Mouse (Mus musculus): ENCODE results near the gene Dnase2b. TPM values are rescaled to one million over a fixed set of nuclear protein-coding genes. Genes with fewer than 3 reads are reported as not detected.

Gene Dnase2b
- polyA plus RNA-seq, 1 experiment from 2014 or later: not detected

DNA sequence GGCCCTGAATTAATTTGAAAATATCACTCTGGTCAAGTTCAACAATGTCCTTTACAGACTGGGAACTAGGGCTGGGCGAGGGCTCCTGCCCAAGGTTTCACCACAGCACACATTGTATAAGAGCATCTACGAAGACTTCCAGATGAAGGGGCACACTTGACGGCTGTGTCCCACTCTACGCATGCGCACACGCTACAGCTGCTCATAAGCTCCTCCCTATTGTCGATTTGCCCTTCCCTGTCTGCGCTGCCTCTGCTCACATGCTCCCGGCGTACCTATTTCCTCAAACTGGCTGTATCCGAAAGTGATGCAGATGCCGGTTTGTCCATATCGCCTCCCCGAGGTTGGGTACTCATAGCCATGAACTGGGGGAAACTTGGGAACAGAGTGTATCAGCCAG, 28.8 kb downstream of the Dnase2b start:
- Histone ChIP-seq H3K27me3 (no peaks in the 10 kb centered on the region), H3K4me2 (replicated peaks) (no peak overlapping the region), H3K9ac (no peak overlapping the region), H3K4me1 (peaks cover 5% of the 10 kb centered on the region; the same call in 1 of the 2 replicates), H3K9me3 (no peaks in the 10 kb centered on the region), H3K27ac (no peak overlapping the region), H3K36me3 (no peaks in the 10 kb centered on the region), H3K4me3 (no peak overlapping the region)
- no peak for ATAC-seq (ENCODE audit: low FRiP score, low read depth)
- WGBS: 95% methylated on average over 14 of the region's 14 CpGs

DNA sequence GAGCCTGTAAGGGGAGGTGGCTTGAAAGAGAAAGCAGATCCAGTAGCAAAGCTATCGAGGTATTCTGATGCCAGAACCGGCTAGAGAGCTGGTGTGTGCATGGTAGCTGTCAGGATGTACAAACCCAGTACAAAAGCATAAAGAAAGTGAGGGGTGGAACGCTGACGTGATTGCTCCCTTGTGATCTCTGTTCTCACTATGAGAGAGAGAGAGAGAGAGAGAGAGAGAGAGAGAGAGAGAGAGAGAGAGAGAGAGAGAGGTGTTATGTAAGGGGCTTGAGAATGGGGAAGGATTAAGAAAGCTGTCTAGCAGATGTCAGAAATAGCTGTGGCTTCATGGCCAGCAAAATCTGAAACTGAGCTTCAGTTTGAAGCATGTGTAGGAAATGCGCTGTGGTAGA, 31.5 kb downstream of the Dnase2b start:
- WGBS: 56% methylated on average over 5 of the region's 5 CpGs
- no peak overlapping the region for H3K4me2 ChIP-seq (replicated peaks)
- no peaks in the 10 kb centered on the region for H3K27me3 ChIP-seq
- no peak overlapping the region for H3K9ac ChIP-seq
- ATAC-seq (ENCODE audit: low FRiP score, low read depth): no peak
- no peak overlapping the region for H3K4me3 ChIP-seq
- no peaks in the 10 kb centered on the region for H3K4me1 ChIP-seq
- H3K9me3 ChIP-seq: no peaks in the 10 kb centered on the region
- H3K27ac ChIP-seq: no peak overlapping the region
- H3K36me3 ChIP-seq: no peaks in the 10 kb centered on the region

DNA sequence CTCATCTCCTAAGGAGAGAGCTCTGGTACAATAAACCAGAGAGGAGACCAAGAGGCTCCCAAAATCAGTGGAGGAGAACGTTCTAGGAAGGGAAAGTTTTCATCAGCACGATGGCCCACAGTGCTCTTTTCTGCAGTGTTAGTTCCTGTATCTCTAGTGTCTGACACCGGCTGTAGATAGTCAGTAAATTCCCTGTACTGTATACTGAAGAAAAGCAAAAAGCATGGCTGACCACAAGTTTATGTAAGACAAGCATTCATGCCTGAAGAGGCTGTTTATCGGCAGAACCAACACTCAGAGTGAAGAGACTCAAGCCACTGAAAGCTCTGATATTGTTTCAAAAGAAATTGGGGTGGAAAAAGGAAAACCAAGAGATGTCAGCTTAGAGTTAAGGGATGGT, 31.9 kb downstream of the Dnase2b start:
- H3K4me3 ChIP-seq: no peak overlapping the region
- H3K27me3 ChIP-seq: no peaks in the 10 kb centered on the region
- WGBS: 87% methylated on average over 4 of the region's 4 CpGs
- no peaks in the 10 kb centered on the region for H3K36me3 ChIP-seq
- H3K9me3 ChIP-seq: no peaks in the 10 kb centered on the region
- H3K4me1 ChIP-seq: no peaks in the 10 kb centered on the region
- H3K9ac ChIP-seq: no peak overlapping the region
- no peak overlapping the region for H3K4me2 ChIP-seq (replicated peaks)
- no peak overlapping the region for H3K27ac ChIP-seq
- no peak for ATAC-seq (ENCODE audit: low FRiP score, low read depth)

DNA sequence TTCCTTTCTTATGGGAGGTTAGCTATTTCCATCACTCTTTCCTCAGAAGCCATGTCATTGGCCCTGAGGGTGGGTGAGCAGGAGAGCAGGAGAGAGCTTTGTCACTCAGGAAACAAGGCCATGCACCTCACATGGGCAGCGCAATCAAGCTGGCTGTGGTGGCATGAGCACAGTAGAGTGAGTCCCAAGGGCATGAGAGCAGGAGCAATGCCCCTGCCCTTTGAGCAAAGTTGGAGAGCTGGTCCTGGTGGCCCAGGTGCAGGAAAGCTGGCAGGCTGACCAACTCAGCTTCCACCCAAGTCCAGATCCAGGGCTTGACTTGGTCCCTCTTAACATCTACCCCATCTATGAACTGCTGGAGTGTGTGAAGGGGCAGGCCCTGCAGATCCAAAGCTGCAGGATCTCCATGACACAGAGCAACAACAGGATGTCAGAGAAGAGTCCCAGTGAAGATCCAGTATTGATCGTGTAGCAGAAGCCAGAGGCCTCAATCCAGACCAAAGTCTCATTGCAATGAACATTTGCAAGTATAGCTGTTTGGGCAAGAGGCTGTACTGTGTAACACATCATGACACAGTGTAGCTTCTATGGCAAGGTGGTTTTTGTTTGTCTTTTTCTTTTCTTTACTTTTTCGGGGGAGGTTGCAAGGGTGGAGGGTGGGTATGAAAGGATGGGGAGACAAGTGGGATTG, 35.2 kb downstream of the Dnase2b start:
- no peak overlapping the region for H3K9ac ChIP-seq
- H3K27ac ChIP-seq: no peak overlapping the region
- no peaks in the 10 kb centered on the region for H3K9me3 ChIP-seq
- no peak overlapping the region for H3K4me2 ChIP-seq (replicated peaks)
- no peaks in the 10 kb centered on the region for H3K36me3 ChIP-seq
- H3K27me3 ChIP-seq: no peaks in the 10 kb centered on the region
- WGBS: 86% methylated on average over 3 of the region's 3 CpGs
- ATAC-seq (ENCODE audit: low FRiP score, low read depth): no peak
- no peaks in the 10 kb centered on the region for H3K4me1 ChIP-seq
- no peak overlapping the region for H3K4me3 ChIP-seq

DNA sequence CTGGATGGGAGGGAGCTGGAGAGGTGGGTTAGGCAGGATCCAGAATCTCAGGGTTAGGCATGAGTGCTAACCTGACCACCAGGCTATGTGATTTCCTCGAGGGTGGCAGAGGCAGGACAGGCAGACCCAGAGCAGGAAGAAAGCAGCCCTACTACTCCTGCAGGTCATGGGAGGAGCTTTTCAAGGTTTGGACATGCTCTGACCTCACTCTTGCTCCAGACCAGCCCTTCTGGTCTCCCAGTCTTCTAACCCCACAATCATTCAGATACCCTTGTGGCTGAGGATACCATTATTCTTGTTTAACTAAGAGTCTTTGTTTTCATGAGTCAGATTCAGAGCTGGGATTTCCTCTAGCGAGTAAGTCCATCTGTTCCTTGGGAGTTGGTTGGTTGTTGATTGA, 37.8 kb downstream of the Dnase2b start:
- Histone ChIP-seq H3K36me3 (no peaks in the 10 kb centered on the region), H3K27ac (no peak overlapping the region), H3K4me3 (no peak overlapping the region), H3K9ac (no peak overlapping the region), H3K4me1 (no peaks in the 10 kb centered on the region), H3K4me2 (replicated peaks) (no peak overlapping the region), H3K9me3 (no peaks in the 10 kb centered on the region), H3K27me3 (no peaks in the 10 kb centered on the region)
- no peak for ATAC-seq (ENCODE audit: low FRiP score, low read depth)
- WGBS: 70% methylated on average over 2 of the region's 2 CpGs

DNA sequence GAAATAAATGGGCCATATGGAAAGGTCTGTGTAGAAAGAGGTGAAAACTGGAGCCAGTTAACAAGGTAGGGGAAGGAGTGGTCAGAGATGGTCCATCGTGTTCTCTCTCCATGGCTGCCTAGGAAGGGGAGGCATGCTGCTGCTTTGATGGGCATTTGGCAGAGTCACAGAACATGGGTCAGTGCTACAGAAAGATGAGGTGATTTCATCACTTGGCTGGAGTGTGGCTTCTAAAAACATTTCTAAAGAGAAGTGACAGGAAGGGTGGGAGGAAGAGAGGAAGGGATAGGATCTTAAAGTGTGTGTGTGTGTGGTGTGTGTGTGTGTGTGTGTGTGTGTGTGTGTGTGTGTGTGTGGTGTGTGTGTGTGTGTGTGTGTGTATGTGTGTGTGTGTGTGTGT, 44.1 kb downstream of the Dnase2b start:
- 69% methylated on average over 1 of the region's 1 CpGs for WGBS

DNA sequence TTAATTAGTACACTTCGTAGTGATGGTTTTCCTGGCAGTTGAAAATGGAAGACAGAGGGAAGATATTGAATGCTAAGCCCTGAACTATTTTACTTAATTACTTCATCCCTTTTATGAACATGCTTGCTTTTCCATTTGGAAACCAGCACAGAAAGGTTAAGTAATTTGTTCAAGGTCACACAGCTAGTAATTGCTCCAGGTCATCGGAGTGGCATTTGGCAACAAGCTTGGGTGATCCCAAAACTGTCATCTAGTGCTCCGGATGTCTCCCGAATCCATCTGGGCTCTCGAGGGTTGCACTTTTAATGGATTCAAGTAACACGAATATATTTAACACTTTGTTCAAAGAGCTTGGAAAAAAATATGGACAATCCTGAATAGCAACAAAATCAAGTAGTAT, 44.5 kb downstream of the Dnase2b start:
- Histone ChIP-seq H3K9ac (no peak overlapping the region), H3K4me3 (no peak overlapping the region), H3K9me3 (no peaks in the 10 kb centered on the region), H3K27ac (no peak overlapping the region), H3K36me3 (no peaks in the 10 kb centered on the region), H3K4me1 (no peaks in the 10 kb centered on the region), H3K4me2 (replicated peaks) (no peak overlapping the region), H3K27me3 (no peaks in the 10 kb centered on the region)
- 83% methylated on average over 6 of the region's 6 CpGs for WGBS
- no peak for ATAC-seq (ENCODE audit: low FRiP score, low read depth)

More for the DNA sequence above, 44.1 kb downstream of the Dnase2b start:
- Histone ChIP-seq H3K9me3 (no peaks in the 10 kb centered on the region), H3K4me2 (replicated peaks) (no peak overlapping the region), H3K9ac (no peak overlapping the region), H3K4me1 (no peaks in the 10 kb centered on the region), H3K4me3 (no peak overlapping the region), H3K27ac (no peak overlapping the region), H3K36me3 (no peaks in the 10 kb centered on the region), H3K27me3 (no peaks in the 10 kb centered on the region)
- ATAC-seq (ENCODE audit: low FRiP score, low read depth): no peak

DNA sequence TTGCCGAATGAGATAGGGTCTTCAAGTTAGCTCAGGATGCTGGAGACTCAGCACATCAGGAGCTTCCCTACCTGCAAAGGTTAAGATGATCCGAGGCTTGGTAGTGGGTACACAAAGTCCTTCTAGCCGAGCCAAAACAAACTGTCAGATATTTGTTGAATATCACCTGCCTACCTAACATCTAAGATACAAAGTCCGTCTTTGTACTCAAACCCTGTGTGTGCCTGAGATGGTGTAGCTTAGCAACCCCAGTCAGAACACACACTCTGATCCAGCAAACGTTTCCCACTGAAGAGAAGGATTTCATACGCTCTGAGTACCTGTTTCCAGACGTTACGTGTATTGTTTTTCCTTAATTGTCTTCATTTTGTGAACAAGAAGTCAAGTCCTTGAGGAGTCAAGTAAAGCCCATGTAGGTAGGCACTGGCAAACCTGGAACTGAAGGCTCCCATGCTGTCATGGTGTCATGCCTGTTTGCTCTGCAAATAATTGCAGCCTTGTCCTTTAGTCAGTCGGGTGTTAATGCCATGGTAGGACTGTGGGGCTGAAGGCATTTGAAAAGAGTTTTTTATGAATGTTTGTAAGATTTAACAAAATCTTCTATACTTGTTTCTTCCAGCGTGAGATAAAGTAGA, 45.1 kb downstream of the Dnase2b start, which contains the start of gene Uox:
Gene Uox (plus strand): TSS at position 279 of the 635 bp plus-strand sequence.
- Histone ChIP-seq H3K4me1 (no peaks in the 10 kb centered on the region), H3K36me3 (no peaks in the 10 kb centered on the region), H3K9me3 (no peaks in the 10 kb centered on the region), H3K27me3 (no peaks in the 10 kb centered on the region), H3K4me2 (replicated peaks) (no peak within 1 kb of the TSS), H3K27ac (no peak within 1 kb of the TSS), H3K9ac (no peak within 1 kb of the TSS), H3K4me3 (no peak within 1 kb of the TSS)
- 88% methylated on average over 10 of the region's 10 CpGs for WGBS
- ATAC-seq (ENCODE audit: low FRiP score, low read depth): no peak

DNA sequence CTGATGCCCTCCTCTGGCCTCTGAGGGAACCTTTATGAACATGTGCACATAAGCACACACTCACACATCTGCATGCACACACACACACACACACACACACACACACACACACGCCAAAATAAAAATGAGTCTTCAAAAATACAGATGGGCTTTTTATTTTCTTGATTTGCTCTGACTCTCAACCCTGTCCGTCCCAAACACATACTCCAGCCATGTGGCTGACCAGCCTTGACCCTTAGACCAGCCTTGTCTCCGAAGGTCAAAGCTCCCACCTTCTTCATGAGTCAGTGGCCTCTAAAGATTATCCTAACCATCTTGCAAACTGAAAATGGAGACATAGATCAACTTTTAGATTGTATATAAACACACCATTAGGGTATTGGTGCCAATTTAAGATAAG, 45.8 kb downstream of the Dnase2b start:
- no peak overlapping the region for H3K27ac ChIP-seq
- no peaks in the 10 kb centered on the region for H3K36me3 ChIP-seq
- no peak for ATAC-seq (ENCODE audit: low FRiP score, low read depth)
- H3K4me1 ChIP-seq: no peaks in the 10 kb centered on the region
- no peaks in the 10 kb centered on the region for H3K9me3 ChIP-seq
- no peak overlapping the region for H3K4me3 ChIP-seq
- H3K4me2 ChIP-seq (replicated peaks): no peak overlapping the region
- no peak overlapping the region for H3K9ac ChIP-seq
- WGBS: 89% methylated on average over 3 of the region's 3 CpGs
- H3K27me3 ChIP-seq: no peaks in the 10 kb centered on the region

DNA sequence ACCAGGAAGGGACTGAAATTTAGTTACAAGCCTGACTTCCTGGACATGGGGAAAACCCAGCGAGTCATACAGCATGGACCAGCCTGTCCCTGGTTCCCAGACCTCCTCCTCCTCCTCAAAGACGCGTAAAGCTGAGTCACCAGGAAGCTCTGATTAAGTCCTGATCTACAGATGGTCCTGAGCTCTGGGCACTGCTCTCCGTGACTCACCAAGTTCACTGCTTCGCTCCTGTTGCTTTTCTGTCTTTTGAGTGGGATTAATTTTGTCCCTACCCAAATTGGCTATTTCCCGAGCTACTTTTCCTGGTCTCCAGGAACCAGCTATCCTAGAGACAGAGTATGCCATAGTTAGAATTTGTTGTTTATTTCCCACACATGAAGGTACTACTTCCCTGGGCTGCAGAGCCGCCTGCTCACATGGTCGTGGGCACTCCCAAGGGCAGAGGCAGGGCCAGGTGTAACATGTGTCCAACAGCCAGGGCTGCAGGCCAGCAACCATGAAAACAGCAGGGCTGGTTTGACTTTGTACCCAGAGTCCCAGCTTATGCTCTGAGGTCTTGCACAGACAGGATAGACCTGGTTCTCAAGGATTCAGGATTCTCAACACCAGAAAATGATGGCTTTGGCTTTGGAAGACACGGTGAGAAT, 47.4 kb downstream of the Dnase2b start:
- no peak for ATAC-seq (ENCODE audit: low FRiP score, low read depth)
- Histone ChIP-seq H3K4me2 (replicated peaks) (no peak overlapping the region), H3K9me3 (no peaks in the 10 kb centered on the region), H3K4me1 (no peaks in the 10 kb centered on the region), H3K27me3 (no peaks in the 10 kb centered on the region), H3K36me3 (no peaks in the 10 kb centered on the region), H3K4me3 (no peak overlapping the region), H3K27ac (no peak overlapping the region), H3K9ac (no peak overlapping the region)
- 62% methylated on average over 9 of the region's 9 CpGs for WGBS

DNA sequence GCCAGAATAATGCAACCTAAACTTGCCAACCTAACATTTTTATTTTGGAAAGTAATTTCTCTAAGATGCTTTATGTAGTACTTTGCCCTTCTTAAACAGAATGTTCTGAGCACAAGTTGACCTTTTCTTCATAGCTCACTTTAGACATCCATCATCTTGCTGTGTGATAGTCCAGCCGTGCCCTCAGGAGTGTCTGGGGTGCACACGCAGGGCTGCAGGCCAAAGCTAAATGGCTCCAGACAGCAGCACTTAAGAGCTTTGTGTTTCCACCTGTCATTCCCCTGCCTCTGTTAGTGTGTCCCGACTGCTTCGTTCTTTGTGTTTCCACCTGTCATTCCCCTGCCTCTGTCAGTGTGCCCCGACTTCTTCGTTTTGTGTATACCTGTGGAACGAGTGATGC, 48.0 kb downstream of the Dnase2b start:
- no peaks in the 10 kb centered on the region for H3K4me1 ChIP-seq
- no peak for ATAC-seq (ENCODE audit: low FRiP score, low read depth)

DNA sequence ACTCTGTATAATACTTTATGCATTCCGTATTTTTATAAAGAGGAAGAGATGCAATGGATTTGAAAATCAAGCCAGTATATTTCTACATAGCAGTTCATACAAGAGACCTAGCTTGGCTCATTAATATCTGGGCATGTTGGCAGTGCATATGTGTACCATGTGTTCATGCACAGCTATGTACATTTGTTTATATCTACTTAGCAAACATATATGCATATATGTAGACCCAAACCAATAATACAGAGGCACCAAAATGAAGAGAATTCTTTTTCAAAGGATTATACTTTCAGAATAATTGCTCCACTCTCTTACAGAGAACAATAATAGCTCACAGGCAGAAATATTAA, 50.4 kb downstream of the Dnase2b start:
- Histone ChIP-seq H3K27ac (no peak overlapping the region), H3K4me1 (no peaks in the 10 kb centered on the region), H3K9ac (no peak overlapping the region), H3K4me3 (no peak overlapping the region), H3K27me3 (no peaks in the 10 kb centered on the region), H3K4me2 (replicated peaks) (no peak overlapping the region), H3K9me3 (no peaks in the 10 kb centered on the region), H3K36me3 (no peaks in the 10 kb centered on the region)
- no peak for ATAC-seq (ENCODE audit: low FRiP score, low read depth)
- 96% methylated on average over 1 of the region's 1 CpGs for WGBS

More for the DNA sequence above, 48.0 kb downstream of the Dnase2b start:
- H3K4me2 ChIP-seq (replicated peaks): no peak overlapping the region
- no peak overlapping the region for H3K27ac ChIP-seq
- no peaks in the 10 kb centered on the region for H3K27me3 ChIP-seq
- H3K4me3 ChIP-seq: no peak overlapping the region
- H3K36me3 ChIP-seq: no peaks in the 10 kb centered on the region
- WGBS: 64% methylated on average over 7 of the region's 7 CpGs
- H3K9ac ChIP-seq: no peak overlapping the region
- no peaks in the 10 kb centered on the region for H3K9me3 ChIP-seq
